Mouse (Mus musculus) neural tube, embryonic 11.5 days (tissue): ENCODE results near the gene Arhgap27. TPM values are rescaled to one million over a fixed set of nuclear protein-coding genes. Genes with fewer than 3 reads are reported as not detected.
"Not testable (repeated sequence)": the region's sequence is repeated elsewhere in the genome, so short reads cannot be mapped to it uniquely, and the experiment has no call there.

Experiments
- ATAC-seq: fragments of 200-750 bp; cut with Nextera tagmentation; 2 replicates; pipeline ENCODE4 v1.8.0; 2017; ENCODE audit warnings: moderate number of reproducible peaks, mild to moderate bottlenecking, moderate TSS enrichment, moderate library complexity; ENCODE audit not compliant: insufficient read depth, low FRiP score, low TSS enrichment
- DNase-seq: peaks from one replicate; pipeline ENCODE4 v3.0.0-alpha.2; 2015; ENCODE audit warnings: low spot score
- H3K27ac ChIP-seq: fragments of 300-500 bp; sonication (generic); 2 replicates; pipeline ENCODE4 v1.5.1; 2014; ENCODE audit warnings: low read depth, mild to moderate bottlenecking, low read length
- H3K27me3 ChIP-seq: fragments of 300-500 bp; sonication (generic); 2 replicates; pipeline ENCODE4 v1.6.1; 2014; ENCODE audit warnings: mild to moderate bottlenecking, low read length, mixed read lengths; ENCODE audit not compliant: control insufficient read depth, insufficient read depth
- H3K36me3 ChIP-seq: fragments of 300-500 bp; sonication (generic); 2 replicates; pipeline ENCODE4 v1.6.1; 2014; ENCODE audit warnings: mild to moderate bottlenecking, low read length, moderate library complexity, mixed read lengths; ENCODE audit not compliant: control insufficient read depth, insufficient read depth
- H3K4me1 ChIP-seq: fragments of 300-500 bp; sonication (generic); 2 replicates; pipeline ENCODE4 v1.6.1; 2014; ENCODE audit warnings: low read length, mixed read lengths; ENCODE audit not compliant: control insufficient read depth, insufficient read depth
- H3K4me2 ChIP-seq: fragments of 300-500 bp; sonication (generic); 2 replicates; pipeline ENCODE4 v1.6.1; 2014; ENCODE audit warnings: low read depth, mild to moderate bottlenecking, moderate library complexity
- H3K4me3 ChIP-seq: fragments of 300-500 bp; sonication (generic); 2 replicates; pipeline ENCODE4 v1.5.1; 2014; ENCODE audit warnings: low read depth, low read length
- H3K9ac ChIP-seq: fragments of 300-500 bp; sonication (generic); 2 replicates; pipeline ENCODE4 v1.6.1; 2014; ENCODE audit warnings: mild to moderate bottlenecking, low read length
- H3K9me3 ChIP-seq: fragments of 300-500 bp; sonication (generic); 2 replicates; pipeline ENCODE4 v1.6.1; 2016; ENCODE audit warnings: low read length; ENCODE audit not compliant: control insufficient read depth
- WGBS: fragments of 180-500 bp; shearing (Covaris S2); extraction: QIAGEN DNeasy Blood & Tissue Kit; methylation state at CpG from one replicate; pipeline ENCODE4 v1.1.7; 2014; 5-methylcytosine and 5-hydroxymethylcytosine counted together
- polyA plus RNA-seq: library from polyadenylated mRNA; unstranded; fragments of >200 nt; fragmentation: Nextera tagmentation; extraction: Ambion mirVana; gene quantifications from 2 replicates; pipeline ENCODE4 v1.2.1, GENCODE M21; 2014

Arhgap27 gene
- polyA plus RNA-seq = 4.3 and 4.5 TPM in 2 replicates

GRCm38 (mm10) chr11:103363214-103364148 lies at the start of gene Arhgap27:
Arhgap27 (minus strand) TSS chr11:103363692.
- 2% methylated on average over 34 of the region's 35 CpGs for WGBS
- Histone ChIP-seq H3K36me3 (no peaks in the 10 kb centered on the region), H3K4me2 (peak within 1 kb of the TSS; percentile 46), H3K4me1 (peaks cover 10% of the 10 kb centered on the region), H3K9me3 (no peaks in the 10 kb centered on the region), H3K27ac (no peak within 1 kb of the TSS), H3K9ac (peak within 1 kb of the TSS; percentile 7; the same call in 1 of the 2 replicates), H3K27me3 (peaks cover 58% of the 10 kb centered on the region), H3K4me3 (peak within 1 kb of the TSS; percentile 26)
- DNase-seq (peak; percentile 44), ATAC-seq (no peak)

- Histone ChIP-seq H3K27ac (no peak overlapping the region), H3K4me1 (peaks cover 12% of the 10 kb centered on the region), H3K9ac (peak overlapping the region; percentile 74), H3K27me3 (no peaks in the 10 kb centered on the region), H3K36me3 (no peaks in the 10 kb centered on the region), H3K9me3 (no peaks in the 10 kb centered on the region), H3K4me2 (peak overlapping the region; percentile 79), H3K4me3 (peak overlapping the region; percentile 71)
- DNase-seq (no peak), ATAC-seq (peak; percentile 14; the same call in 1 of the 2 replicates)
- WGBS = 4% methylated on average over 14 of the region's 14 CpGs
Measured at GRCm38 (mm10) chr11:103412950-103413423, 49.5 kb upstream of the Arhgap27 start.

- H3K4me2 ChIP-seq = peak within 1 kb of the TSS; percentile 79
- whole genome bisulfite sequencing = 1% methylated on average over 62 of the region's 67 CpGs
- no peaks in the 10 kb centered on the region for H3K9me3 ChIP-seq
- ATAC-seq (peak; percentile 97), DNase-seq (peak; percentile 95)
- H3K36me3 ChIP-seq = no peaks in the 10 kb centered on the region
- peak within 1 kb of the TSS; percentile 74 for H3K9ac ChIP-seq
- no peak within 1 kb of the TSS; the same call in 1 of the 2 replicates for H3K27ac ChIP-seq
- no peaks in the 10 kb centered on the region for H3K27me3 ChIP-seq
- peaks cover 12% of the 10 kb centered on the region for H3K4me1 ChIP-seq
- peak within 1 kb of the TSS; percentile 71 for H3K4me3 ChIP-seq
Measured at GRCm38 (mm10) chr11:103411981-103412949, 48.8 kb upstream of the Arhgap27 start, which contains the start of gene Plekhm1. Plekhm1 (minus strand) TSS chr11:103412687.

GRCm38 (mm10) chr11:103411301-103411700 lies 47.8 kb upstream of the Arhgap27 start:
- peak overlapping the region; percentile 79; the same call in 1 of the 2 replicates for H3K4me2 ChIP-seq
- WGBS = 76% methylated on average over 1 of the region's 1 CpGs

GRCm38 (mm10) chr11:103408880-103409279 lies 45.4 kb upstream of the Arhgap27 start:
- H3K4me1 ChIP-seq = peaks cover 12% of the 10 kb centered on the region
- no peaks in the 10 kb centered on the region; the same call in 1 of the 2 replicates for H3K36me3 ChIP-seq
- DNase-seq (no peak), ATAC-seq (no peak)
- H3K27ac ChIP-seq = no peak overlapping the region
- WGBS = 91% methylated on average over 13 of the region's 13 CpGs
- no peak overlapping the region for H3K9ac ChIP-seq
- no peak overlapping the region for H3K4me2 ChIP-seq
- H3K27me3 ChIP-seq = no peaks in the 10 kb centered on the region
- H3K4me3 ChIP-seq = no peak overlapping the region
- H3K9me3 ChIP-seq = no peaks in the 10 kb centered on the region

More at GRCm38 (mm10) chr11:103411301-103411700, 47.8 kb upstream of the Arhgap27 start:
- no peak overlapping the region for H3K27ac ChIP-seq
- no peaks in the 10 kb centered on the region for H3K27me3 ChIP-seq
- no peak overlapping the region for H3K4me3 ChIP-seq
- no peak for DNase-seq
- H3K9me3 ChIP-seq = no peaks in the 10 kb centered on the region
- no peak overlapping the region for H3K9ac ChIP-seq
- H3K4me1 ChIP-seq = peaks cover 12% of the 10 kb centered on the region
- no peak for ATAC-seq
- no peaks in the 10 kb centered on the region for H3K36me3 ChIP-seq

GRCm38 (mm10) chr11:103407136-103407535 lies 43.6 kb upstream of the Arhgap27 start:
- not testable (repeated sequence) for H3K4me1 ChIP-seq, DNase-seq

GRCm38 (mm10) chr11:103406551-103406950 lies 43.1 kb upstream of the Arhgap27 start:
- WGBS = 84% methylated on average over 7 of the region's 7 CpGs
- H3K9me3 ChIP-seq = no peaks in the 10 kb centered on the region
- no peak overlapping the region for H3K9ac ChIP-seq
- H3K36me3 ChIP-seq = no peaks in the 10 kb centered on the region; the same call in 1 of the 2 replicates
- peaks cover 3% of the 10 kb centered on the region for H3K4me1 ChIP-seq
- no peaks in the 10 kb centered on the region for H3K27me3 ChIP-seq
- DNase-seq (no peak), ATAC-seq (no peak)
- H3K27ac ChIP-seq = no peak overlapping the region
- no peak overlapping the region for H3K4me2 ChIP-seq
- no peak overlapping the region for H3K4me3 ChIP-seq

More at GRCm38 (mm10) chr11:103407136-103407535, 43.6 kb upstream of the Arhgap27 start:
- H3K36me3 ChIP-seq, ATAC-seq, H3K4me2 ChIP-seq, H3K27ac ChIP-seq, H3K27me3 ChIP-seq, H3K9ac ChIP-seq, H3K4me3 ChIP-seq, H3K9me3 ChIP-seq: not testable (repeated sequence)
- WGBS = 70% methylated on average over 5 of the region's 5 CpGs

GRCm38 (mm10) chr11:103405814-103406213 lies 42.3 kb upstream of the Arhgap27 start:
- Histone ChIP-seq H3K27ac (no peak overlapping the region), H3K9me3 (no peaks in the 10 kb centered on the region), H3K36me3 (no peaks in the 10 kb centered on the region; the same call in 1 of the 2 replicates), H3K4me2 (no peak overlapping the region), H3K4me1 (no peaks in the 10 kb centered on the region), H3K9ac (no peak overlapping the region), H3K4me3 (no peak overlapping the region), H3K27me3 (no peaks in the 10 kb centered on the region)
- WGBS = 93% methylated on average over 1 of the region's 1 CpGs
- no peak for DNase-seq
- no peak for ATAC-seq
